Mouse (Mus musculus): ENCODE measurements around the gene Evl.

Evl gene

GRCm38 (mm10) chr12:108646234-108646633, 91.7 kb downstream of the Evl start:
- no peak for DNase-seq (ENCODE audit: extremely low spot score, low spot score)

GRCm38 (mm10) chr12:108647784-108648183, 93.3 kb downstream of the Evl start:
- no peak for DNase-seq (ENCODE audit: extremely low spot score, low spot score)

GRCm38 (mm10) chr12:108651053-108651660, 96.6 kb downstream of the Evl start:
- DNase-seq (ENCODE audit: extremely low spot score, low spot score): no peak

- DNase-seq (ENCODE audit: extremely low spot score, low spot score): no peak
Measured at GRCm38 (mm10) chr12:108653358-108654335, 99.1 kb downstream of the Evl start.

- no peak for DNase-seq (ENCODE audit: extremely low spot score, low spot score)
Measured at GRCm38 (mm10) chr12:108657350-108657749, 102.8 kb downstream of the Evl start.

GRCm38 (mm10) chr12:108668606-108669235, 114.2 kb downstream of the Evl start:
- no peak for DNase-seq (ENCODE audit: extremely low spot score, low spot score)

GRCm38 (mm10) chr12:108671541-108671940, 117.0 kb downstream of the Evl start:
- DNase-seq (ENCODE audit: extremely low spot score, low spot score): no peak

GRCm38 (mm10) chr12:108672908-108673307, 118.4 kb downstream of the Evl start:
- DNase-seq (ENCODE audit: extremely low spot score, low spot score): no peak

- no peak for DNase-seq (ENCODE audit: extremely low spot score, low spot score)
Measured at GRCm38 (mm10) chr12:108673546-108673945, 119.0 kb downstream of the Evl start.

- DNase-seq (ENCODE audit: extremely low spot score, low spot score): no peak
Measured at GRCm38 (mm10) chr12:108674502-108674901, 120.0 kb downstream of the Evl start.

- DNase-seq (ENCODE audit: extremely low spot score, low spot score): no peak
Measured at GRCm38 (mm10) chr12:108674916-108675315, 120.4 kb downstream of the Evl start.

GRCm38 (mm10) chr12:108675614-108676401, 121.3 kb downstream of the Evl start:
- no peak for DNase-seq (ENCODE audit: extremely low spot score, low spot score)

GRCm38 (mm10) chr12:108677116-108677515, 122.6 kb downstream of the Evl start:
- DNase-seq (ENCODE audit: extremely low spot score, low spot score): no peak

GRCm38 (mm10) chr12:108678366-108678765, 123.8 kb downstream of the Evl start:
- DNase-seq (ENCODE audit: extremely low spot score, low spot score): no peak

GRCm38 (mm10) chr12:108680861-108681260, 126.3 kb downstream of the Evl start:
- no peak for DNase-seq (ENCODE audit: extremely low spot score, low spot score)

- no peak for DNase-seq (ENCODE audit: extremely low spot score, low spot score)
Measured at GRCm38 (mm10) chr12:108682240-108683023, 127.9 kb downstream of the Evl start.

GRCm38 (mm10) chr12:108686463-108686862, 131.9 kb downstream of the Evl start:
- no peak for DNase-seq (ENCODE audit: extremely low spot score, low spot score)

GRCm38 (mm10) chr12:108686926-108687325, 132.4 kb downstream of the Evl start:
- no peak for DNase-seq (ENCODE audit: extremely low spot score, low spot score)

- DNase-seq (ENCODE audit: extremely low spot score, low spot score): no peak
Measured at GRCm38 (mm10) chr12:108689167-108689566, 134.6 kb downstream of the Evl start.

- DNase-seq (ENCODE audit: extremely low spot score, low spot score): no peak
Measured at GRCm38 (mm10) chr12:108690529-108690928, 136.0 kb downstream of the Evl start.

Measured in neural tube, embryonic 10.5 days (tissue).